Mouse (Mus musculus): ENCODE results near the gene Gm10964. TPM values are rescaled to one million over a fixed set of nuclear protein-coding genes. Genes with fewer than 3 reads are reported as not detected.

The Gm10964 gene
- polyA plus RNA-seq, 1 experiment from 2014 or later: not detected

Other genes with a start within 250 kb of the Gm10964 start
- gene Syt6, start 164.1 kb upstream of the Gm10964 start, polyA plus RNA-seq (2014; fragmentation: Nextera tagmentation; extraction: Ambion mirVana): 3.2 and 4.5 TPM in 2 replicates
- 0.29 TPM in 1 of 2 replicates, not detected in the other for gene Atg4a-ps, start 93.3 kb upstream of the Gm10964 start, polyA plus RNA-seq (2014; fragmentation: Nextera tagmentation; extraction: Ambion mirVana)
- 25.2 and 26.1 TPM in 2 replicates for gene Olfml3, start 1.4 kb upstream of the Gm10964 start, polyA plus RNA-seq (2014; fragmentation: Nextera tagmentation; extraction: Ambion mirVana)
- gene Hipk1, start 52.2 kb downstream of the Gm10964 start, polyA plus RNA-seq (2014; fragmentation: Nextera tagmentation; extraction: Ambion mirVana): 13.8 TPM in 2 replicates
- gene Dclre1b, start 70.1 kb downstream of the Gm10964 start, polyA plus RNA-seq (2014; fragmentation: Nextera tagmentation; extraction: Ambion mirVana): 38.2 and 40.3 TPM in 2 replicates
- 22.8 and 26.5 TPM in 2 replicates for gene Ap4b1, start 70.2 kb downstream of the Gm10964 start, polyA plus RNA-seq (2014; fragmentation: Nextera tagmentation; extraction: Ambion mirVana)
- 0.24 TPM in 1 of 2 replicates, not detected in the other for gene Gm43064, start 70.2 kb downstream of the Gm10964 start, polyA plus RNA-seq (2014; fragmentation: Nextera tagmentation; extraction: Ambion mirVana)
- not detected in 2 replicates for gene Bcl2l15, start 93.2 kb downstream of the Gm10964 start, polyA plus RNA-seq (2014; fragmentation: Nextera tagmentation; extraction: Ambion mirVana)
- gene Ptpn22, start 120.4 kb downstream of the Gm10964 start, polyA plus RNA-seq (2014; fragmentation: Nextera tagmentation; extraction: Ambion mirVana): 0.28 and 0.43 TPM in 2 replicates
- 19.5 and 20.6 TPM in 2 replicates for gene Rsbn1, start 174.8 kb downstream of the Gm10964 start, polyA plus RNA-seq (2014; fragmentation: Nextera tagmentation; extraction: Ambion mirVana)
- 49.0 and 53.2 TPM in 2 replicates for gene Phtf1, start 228.7 kb downstream of the Gm10964 start, polyA plus RNA-seq (2014; fragmentation: Nextera tagmentation; extraction: Ambion mirVana)